Mouse (Mus musculus) ES-E14 (cell line): ENCODE results near the gene Rbm8a. TPM values are rescaled to one million over a fixed set of nuclear protein-coding genes. Genes with fewer than 3 reads are reported as not detected.

Experiments used
- DNase-seq: peaks from one replicate; pipeline ENCODE4 v3.0.0-alpha.2; 2013; ENCODE audit warnings: low read depth, low spot score
- H3K27ac ChIP-seq: 2 replicates; pipeline ENCODE4 v1.5.1; 2012; ENCODE audit warnings: low read depth, mild to moderate bottlenecking, low read length, moderate library complexity, mixed read lengths; ENCODE audit not compliant: poor library complexity, insufficient read depth, severe bottlenecking
- H3K36me3 ChIP-seq: 2 replicates; pipeline ENCODE4 v1.6.1; 2012; ENCODE audit warnings: mild to moderate bottlenecking, low read length, moderate library complexity, mixed read lengths; ENCODE audit not compliant: control insufficient read depth, poor library complexity, insufficient read depth, severe bottlenecking
- H3K4me1 ChIP-seq, 2 experiments: fragments of 150-350 bp in 1 of 2; sonication (generic) in 1 of 2; 2 replicates each; pipeline ENCODE4 v1.6.1; 2012; ENCODE audit warnings: low read length in 2 of 2, mild to moderate bottlenecking in 1 of 2, mixed read lengths in 1 of 2; ENCODE audit not compliant: control insufficient read depth in 2 of 2, insufficient read depth in 2 of 2, poor library complexity in 1 of 2
- H3K4me3 ChIP-seq, 2 experiments: fragments of 150-350 bp in 1 of 2; sonication (generic) in 1 of 2; 2 replicates each; pipeline ENCODE4 v1.5.1; 2012; ENCODE audit warnings: low read length in 2 of 2, low read depth in 1 of 2, mild to moderate bottlenecking in 1 of 2, mixed read lengths in 1 of 2; ENCODE audit not compliant: insufficient read depth in 1 of 2, poor library complexity in 1 of 2, severe bottlenecking in 1 of 2
- H3K9ac ChIP-seq: 2 replicates; pipeline ENCODE4 v1.6.1; 2012; ENCODE audit warnings: low read depth, mild to moderate bottlenecking, low read length, mixed read lengths; ENCODE audit not compliant: poor library complexity, insufficient read depth, severe bottlenecking
- H3K9me3 ChIP-seq: fragments of 150-350 bp; sonication (generic); 2 replicates; pipeline ENCODE4 v1.6.1; 2012; ENCODE audit warnings: low read depth, mild to moderate bottlenecking, low read length; ENCODE audit not compliant: control insufficient read depth, insufficient read depth
- CHD2 ChIP-seq: IDR thresholded peaks from 2 replicates; pipeline ENCODE4 v1.6.1; 2014; ENCODE audit warnings: mild to moderate bottlenecking, low read depth, low read length, inconsistent platforms
- HCFC1 ChIP-seq: IDR thresholded peaks from 2 replicates; pipeline ENCODE4 v1.6.1; 2012; ENCODE audit warnings: low read length, inconsistent platforms, borderline replicate concordance; ENCODE audit not compliant: insufficient read depth
- MAFK ChIP-seq: IDR thresholded peaks from 2 replicates; pipeline ENCODE4 v1.6.1; 2014; ENCODE audit warnings: mild to moderate bottlenecking, low read depth, low read length, inconsistent platforms; ENCODE audit not compliant: insufficient read depth
- ZC3H11A ChIP-seq: IDR thresholded peaks from 2 replicates; pipeline ENCODE4 v1.6.1; 2012; ENCODE audit warnings: low read depth, mild to moderate bottlenecking, inconsistent platforms, low read length, borderline replicate concordance
- ZNF384 ChIP-seq: IDR thresholded peaks from 2 replicates; pipeline ENCODE4 v1.6.1; 2012; ENCODE audit warnings: low read depth, low read length, inconsistent platforms
- in situ Hi-C, 2 experiments: fragments of 600-800 bp; cut with MboI; formaldehyde crosslinking; loops; one replicate each; pipeline ENCODE4 v1.15.1; 2025; ENCODE audit warnings: low sequenced_read_pairs in 2 of 2, inconsistent platforms in 1 of 2; ENCODE audit not compliant: unreplicated experiment in 2 of 2
- total RNA-seq: library from RNA; depleted of rRNA; stranded (reverse); fragments of 300-350 nt; gene quantifications from 2 replicates; pipeline ENCODE4 v1.2.3, GENCODE M21; 2012

Gene Rbm8a
- total RNA-seq, 1 experiment, result 140 TPM

GRCm38 (mm10) chr3:96606618-96607017 lies 23.1 kb upstream of the Rbm8a start:
- H3K4me1 ChIP-seq, result 0 out of 4 replicates have a peak, but pooled peaks cover 0 to 2% of the 10 kb centered on the region in 2 experiments
- no peak for DNase-seq
- no peak overlapping the region for H3K27ac ChIP-seq
- no peak overlapping the region for H3K9ac ChIP-seq
- no peak overlapping the region for H3K4me3 ChIP-seq
- TF ChIP-seq ZNF384 (no peak), HCFC1 (no peak), ZC3H11A (no peak), MAFK (no peak), CHD2 (no peak)
- H3K9me3 ChIP-seq, result no peaks in the 10 kb centered on the region
- in situ Hi-C loops, result no loop called here
- H3K36me3 ChIP-seq, result no peaks in the 10 kb centered on the region

DNA sequence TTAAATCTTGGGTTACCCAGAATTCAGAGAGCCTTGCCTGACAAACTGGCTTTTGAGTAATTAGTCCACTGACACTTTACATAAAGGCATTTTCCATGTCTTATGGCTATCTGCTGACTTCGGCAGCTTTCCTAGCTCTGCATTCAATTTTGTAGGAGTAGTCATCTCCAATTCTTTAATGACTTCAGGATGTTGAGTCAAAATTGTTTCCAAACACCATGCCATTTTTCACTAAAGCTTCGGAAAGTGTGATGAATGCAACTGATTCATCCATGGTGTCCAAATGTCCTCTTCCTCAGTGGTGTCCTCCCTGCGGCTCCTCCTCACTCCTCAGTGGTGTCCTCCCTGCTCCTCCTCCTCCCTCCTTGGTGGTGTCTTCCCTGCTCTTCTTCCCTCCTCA lies 11.8 kb upstream of the Rbm8a start:
- H3K4me1 ChIP-seq, result peaks cover 0 to 3% of the 10 kb centered on the region in 2 experiments; a peak in 1 of 4 replicates
- H3K9me3 ChIP-seq, result no peaks in the 10 kb centered on the region
- no peak for DNase-seq
- no peak overlapping the region for H3K27ac ChIP-seq
- peaks cover 3% of the 10 kb centered on the region; the same call in 1 of the 2 replicates for H3K36me3 ChIP-seq
- H3K9ac ChIP-seq, result no peak overlapping the region
- TF ChIP-seq ZC3H11A, result no peak
- TF ChIP-seq ZNF384, result no peak
- TF ChIP-seq MAFK, result no peak
- in situ Hi-C loops, result no loop called here
- H3K4me3 ChIP-seq, result no peak overlapping the region

DNA sequence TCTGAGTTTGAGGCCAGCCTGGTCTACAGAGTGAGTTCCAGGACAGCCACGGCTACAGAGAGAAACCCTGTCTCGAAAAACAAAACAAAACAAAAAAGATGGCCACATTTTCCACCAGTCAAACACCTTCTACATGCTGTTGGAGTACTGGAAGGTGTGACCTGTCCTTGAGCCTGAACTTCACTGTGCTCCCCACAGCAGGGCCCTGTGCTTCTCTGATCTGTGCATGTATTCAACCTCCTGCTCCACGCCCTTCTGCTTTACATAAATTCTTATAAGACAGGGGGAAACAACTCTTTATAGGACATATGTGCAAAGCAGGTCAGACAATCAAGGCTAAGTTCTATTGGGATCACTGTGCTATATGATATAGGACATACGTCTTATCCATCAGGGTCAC lies 6.5 kb upstream of the Rbm8a start:
- no peak overlapping the region for H3K9ac ChIP-seq
- H3K36me3 ChIP-seq, result peaks cover 6% of the 10 kb centered on the region; the same call in 1 of the 2 replicates
- no peak overlapping the region for H3K4me3 ChIP-seq
- peaks cover 3 to 9% of the 10 kb centered on the region in 2 experiments; a peak in 2 of 4 replicates for H3K4me1 ChIP-seq
- no peak for DNase-seq
- in situ Hi-C loops, result no loop called here
- no peak for TF ChIP-seq ZC3H11A
- TF ChIP-seq MAFK, result no peak
- TF ChIP-seq ZNF384, result no peak
- TF ChIP-seq HCFC1, result no peak
- no peak for TF ChIP-seq CHD2
- no peak overlapping the region; the same call in 1 of the 2 replicates for H3K27ac ChIP-seq
- H3K9me3 ChIP-seq, result no peaks in the 10 kb centered on the region

- Histone ChIP-seq H3K27ac (no peak overlapping the region), H3K9ac (no peak overlapping the region), H3K9me3 (no peaks in the 10 kb centered on the region), H3K36me3 (peaks cover 10% of the 10 kb centered on the region), H3K4me1 (peaks cover 0 to 4% of the 10 kb centered on the region in 2 experiments; a peak in 2 of 4 replicates), H3K4me3 (no peak overlapping the region)
- no peak for DNase-seq
- in situ Hi-C loops, result loop anchor here in 1 of 2 experiments (10.0 kb wide), 1 partner anchor 87 kb away; no protein-coding TSS in a partner anchor
- no peak for TF ChIP-seq MAFK
- TF ChIP-seq CHD2, result no peak
- no peak for TF ChIP-seq HCFC1
- no peak for TF ChIP-seq ZNF384
- TF ChIP-seq ZC3H11A, result no peak
These were observed 2.3 kb downstream of the Rbm8a start for GRCm38 (mm10) chr3:96632058-96632457.

DNA sequence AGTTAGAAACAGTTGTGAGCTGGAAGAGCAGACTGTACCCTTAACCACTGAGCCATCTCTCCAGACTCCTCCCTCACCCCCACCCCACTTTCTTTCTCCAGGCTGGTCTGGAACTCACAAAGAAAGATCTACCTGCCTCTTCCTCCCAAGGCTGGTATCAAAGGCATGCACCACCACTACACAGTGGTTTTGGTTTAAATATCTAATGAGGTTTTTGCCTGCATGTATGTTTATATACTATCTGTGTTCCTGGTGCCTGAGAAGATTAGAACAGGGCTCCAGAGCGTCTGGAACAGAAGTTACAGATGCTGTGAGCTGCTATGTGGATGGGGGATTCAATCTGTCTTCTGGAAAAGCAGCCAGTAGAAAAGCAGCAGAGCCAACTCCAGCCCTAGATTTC lies 4.3 kb downstream of the Rbm8a start:
- TF ChIP-seq ZNF384 (no peak), ZC3H11A (no peak), HCFC1 (no peak), CHD2 (no peak), MAFK (no peak)
- in situ Hi-C loops, result loop anchor here in 1 of 2 experiments (10.0 kb wide), 1 partner anchor 89 kb away; no protein-coding TSS in a partner anchor
- H3K36me3 ChIP-seq, result peaks cover 10% of the 10 kb centered on the region
- H3K9ac ChIP-seq, result no peak overlapping the region
- no peak overlapping the region for H3K27ac ChIP-seq
- no peaks in the 10 kb centered on the region for H3K9me3 ChIP-seq
- H3K4me3 ChIP-seq, result no peak overlapping the region
- H3K4me1 ChIP-seq, result peaks cover 0 to 4% of the 10 kb centered on the region in 2 experiments; a peak in 2 of 4 replicates
- DNase-seq, result no peak
